Mouse (Mus musculus) macrophage (primary cell): ENCODE data around the gene Acvr1c. TPM values are rescaled to one million over a fixed set of nuclear protein-coding genes. Genes with fewer than 3 reads are reported as not detected.

ENCODE experiments used
- polyA plus RNA-seq: library from polyadenylated mRNA; stranded (reverse); fragments of 250-400 nt; gene quantifications from 3 replicates; pipeline ENCODE4 v1.2.4, GENCODE M21; 2018; ENCODE audit warnings: inconsistent platforms

Gene Acvr1c
- polyA plus RNA-seq, 1 experiment from 2014 or later = not detected

Other genes starting within 250 kb of the Acvr1c start
- gene Cytip, start 162.4 kb downstream of the Acvr1c start, polyA plus RNA-seq = 14.2 to 22.4 TPM (median 20.1 TPM) in 3 replicates
- not detected in 3 replicates for gene Gm17409, start 112.2 kb upstream of the Acvr1c start, polyA plus RNA-seq
- 7.9 to 12.7 TPM (median 10.7 TPM) in 3 replicates for gene Acvr1, start 209.3 kb upstream of the Acvr1c start, polyA plus RNA-seq
- 2.9 to 8.3 TPM (median 4.2 TPM) in 3 replicates for gene Upp2, start 209.4 kb upstream of the Acvr1c start, polyA plus RNA-seq